Mouse (Mus musculus) gastrocnemius, postnatal 4 days (tissue): Measurements from ENCODE around the gene Ttc7b. TPM values are rescaled to one million over a fixed set of nuclear protein-coding genes. Genes with fewer than 3 reads are reported as not detected.

Experiments
- DNase-seq, 2 experiments: peaks; one replicate each; pipeline ENCODE4 v3.0.0; 2021 to 2022; ENCODE audit warnings: low spot score in 2 of 2, mixed read lengths in 2 of 2
- total RNA-seq, 2 experiments: library from RNA; stranded (reverse); gene quantifications; 2 replicates each; pipeline ENCODE4 v1.2.3; 2021

The Ttc7b gene
- total RNA-seq, 2 experiments from 2014 or later = 56.6 to 59.0 TPM

- DNase-seq = no peak
Observed at GRCm38 (mm10) chr12:100310471-100311392, 209.9 kb downstream of the Ttc7b start.

DNA sequence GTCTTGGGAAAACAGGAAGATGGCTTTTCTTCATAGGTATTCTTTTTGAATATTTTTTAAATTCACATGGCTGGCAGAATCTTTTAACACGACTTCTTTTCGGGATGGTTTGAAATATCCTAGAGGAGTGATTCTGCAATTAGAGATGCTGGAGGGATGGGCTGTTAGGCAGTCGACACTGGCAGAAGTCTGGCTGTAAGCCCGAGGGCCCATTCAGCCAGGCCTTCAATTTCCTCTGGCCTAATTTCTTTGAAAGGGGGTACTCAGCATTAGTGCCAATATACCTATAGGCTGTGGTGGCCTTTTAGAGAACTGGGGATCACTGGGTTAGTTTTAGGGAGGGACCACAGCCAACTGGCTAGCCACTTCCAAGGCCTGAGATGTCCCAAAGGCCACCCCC, 211.4 kb downstream of the Ttc7b start:
- no peak for DNase-seq

- peak in 1 of 2 experiments; percentile 53 for DNase-seq
Observed at GRCm38 (mm10) chr12:100307501-100308260, 212.9 kb downstream of the Ttc7b start.

GRCm38 (mm10) chr12:100306336-100306735, 214.3 kb downstream of the Ttc7b start:
- DNase-seq = no peak

DNA sequence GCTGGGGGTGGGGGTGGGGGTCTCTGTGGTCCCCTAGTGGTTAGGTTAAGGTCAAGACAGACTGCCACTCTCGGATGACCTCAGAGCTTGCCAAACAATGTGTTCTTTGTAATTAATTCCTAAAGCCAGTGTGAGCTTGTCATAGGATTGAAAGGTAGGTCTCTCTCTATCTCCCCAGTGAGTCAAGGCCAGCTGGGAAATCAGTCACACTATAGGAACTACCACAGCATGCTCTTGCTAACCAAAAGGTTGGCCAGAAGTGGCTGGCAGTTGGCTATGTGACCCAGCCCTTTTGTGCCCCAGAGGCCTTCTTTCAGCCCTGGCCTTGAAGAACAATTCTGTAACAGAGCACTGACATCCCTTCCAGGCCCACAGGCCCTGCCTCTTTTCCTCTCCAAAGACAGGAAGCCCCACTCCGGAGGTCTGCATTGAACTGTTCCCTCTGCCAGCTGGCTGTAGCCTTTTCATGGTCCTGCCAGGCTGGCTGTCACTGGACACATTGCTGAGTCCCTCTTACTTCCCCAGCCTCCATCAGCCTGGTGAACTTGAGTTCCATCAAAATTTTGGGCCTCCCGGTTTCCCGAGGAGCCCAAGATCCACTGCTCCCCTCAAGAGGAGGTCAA, 215.5 kb downstream of the Ttc7b start:
- DNase-seq = no peak

- no peak for DNase-seq
Observed at GRCm38 (mm10) chr12:100304280-100304679, 216.3 kb downstream of the Ttc7b start.

- no peak for DNase-seq
Observed at GRCm38 (mm10) chr12:100303141-100303540, 217.5 kb downstream of the Ttc7b start.

DNA sequence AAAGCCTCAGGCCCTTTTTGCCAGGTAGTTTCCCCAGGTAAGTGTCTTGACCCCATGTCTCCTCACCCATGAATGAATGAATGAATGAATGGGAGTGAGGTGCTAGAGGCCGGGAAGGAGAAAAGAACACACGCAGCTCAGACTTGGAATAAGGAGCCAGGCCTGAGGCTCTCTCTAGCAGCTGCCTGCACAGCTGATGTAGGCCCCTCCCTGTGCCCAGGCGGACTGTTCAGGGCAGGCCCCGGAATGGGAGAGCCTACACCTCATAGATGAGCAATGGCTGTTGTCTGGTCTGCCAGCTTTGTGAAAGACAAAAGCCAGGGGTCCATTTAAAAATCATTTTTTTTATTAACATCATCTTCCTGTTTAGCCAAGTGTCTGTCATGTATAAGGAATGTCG, 220.2 kb downstream of the Ttc7b start:
- no peak for DNase-seq

GRCm38 (mm10) chr12:100299322-100299726, 221.3 kb downstream of the Ttc7b start:
- DNase-seq = no peak

GRCm38 (mm10) chr12:100298788-100299187, 221.8 kb downstream of the Ttc7b start:
- no peak for DNase-seq

DNA sequence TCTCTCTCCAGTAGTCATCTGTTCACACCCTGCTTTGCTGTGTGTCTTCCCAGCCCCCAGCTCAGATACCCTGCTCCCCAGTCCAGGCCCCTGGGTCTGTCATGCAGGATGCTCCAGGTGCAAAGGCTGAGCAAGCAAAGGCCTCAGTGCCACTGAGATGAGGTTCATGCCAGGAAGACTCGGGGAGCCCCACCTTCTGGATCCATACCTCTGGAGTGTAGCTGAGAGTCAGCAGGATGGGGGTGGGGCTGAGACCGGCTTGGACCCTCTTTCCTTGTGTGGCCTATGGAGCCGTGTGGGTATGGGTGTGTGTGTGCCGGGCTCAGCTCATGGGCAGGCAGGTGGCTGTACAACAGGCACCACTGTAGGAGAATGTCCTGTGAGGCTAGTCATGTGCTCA, 222.7 kb downstream of the Ttc7b start:
- DNase-seq = no peak

DNA sequence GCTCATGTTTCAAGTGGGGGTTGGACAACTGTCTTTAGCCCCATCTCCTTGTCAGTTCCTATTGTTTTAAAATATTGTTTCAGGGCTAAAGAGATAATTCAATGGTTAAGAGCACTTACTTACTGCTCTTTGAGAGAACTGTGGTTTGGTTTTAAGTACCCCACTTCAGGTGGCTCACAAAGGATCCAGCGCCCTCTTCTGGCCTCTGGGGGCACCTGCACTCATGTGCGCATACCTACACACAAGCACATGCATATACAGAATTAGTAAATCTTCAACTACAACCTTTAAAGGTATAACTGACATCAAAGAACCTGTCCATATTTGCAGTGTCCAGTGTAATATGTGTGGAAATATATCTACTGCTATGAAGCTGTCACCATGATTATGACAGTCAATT, 226.2 kb downstream of the Ttc7b start:
- DNase-seq = no peak

DNA sequence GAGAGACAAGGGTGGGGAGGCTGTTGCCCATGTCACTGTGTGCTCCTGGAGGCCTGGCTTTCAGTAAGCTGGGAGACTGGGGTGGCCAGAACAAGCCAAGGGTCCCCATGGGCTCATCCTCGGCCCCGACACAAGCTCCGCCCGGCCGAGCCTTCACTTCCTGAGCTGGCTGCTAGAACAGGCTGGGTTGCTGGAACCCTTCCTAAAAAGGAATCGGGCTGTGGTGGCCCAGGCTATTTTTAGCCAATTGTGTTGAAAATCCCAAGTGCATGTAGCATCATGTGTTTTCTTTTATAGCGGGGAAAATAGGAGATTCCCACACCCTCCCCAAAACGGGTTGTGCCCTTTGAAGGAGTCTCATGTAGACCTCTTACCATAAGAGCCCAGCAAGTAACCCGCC, 226.7 kb downstream of the Ttc7b start:
- DNase-seq = no peak

DNA sequence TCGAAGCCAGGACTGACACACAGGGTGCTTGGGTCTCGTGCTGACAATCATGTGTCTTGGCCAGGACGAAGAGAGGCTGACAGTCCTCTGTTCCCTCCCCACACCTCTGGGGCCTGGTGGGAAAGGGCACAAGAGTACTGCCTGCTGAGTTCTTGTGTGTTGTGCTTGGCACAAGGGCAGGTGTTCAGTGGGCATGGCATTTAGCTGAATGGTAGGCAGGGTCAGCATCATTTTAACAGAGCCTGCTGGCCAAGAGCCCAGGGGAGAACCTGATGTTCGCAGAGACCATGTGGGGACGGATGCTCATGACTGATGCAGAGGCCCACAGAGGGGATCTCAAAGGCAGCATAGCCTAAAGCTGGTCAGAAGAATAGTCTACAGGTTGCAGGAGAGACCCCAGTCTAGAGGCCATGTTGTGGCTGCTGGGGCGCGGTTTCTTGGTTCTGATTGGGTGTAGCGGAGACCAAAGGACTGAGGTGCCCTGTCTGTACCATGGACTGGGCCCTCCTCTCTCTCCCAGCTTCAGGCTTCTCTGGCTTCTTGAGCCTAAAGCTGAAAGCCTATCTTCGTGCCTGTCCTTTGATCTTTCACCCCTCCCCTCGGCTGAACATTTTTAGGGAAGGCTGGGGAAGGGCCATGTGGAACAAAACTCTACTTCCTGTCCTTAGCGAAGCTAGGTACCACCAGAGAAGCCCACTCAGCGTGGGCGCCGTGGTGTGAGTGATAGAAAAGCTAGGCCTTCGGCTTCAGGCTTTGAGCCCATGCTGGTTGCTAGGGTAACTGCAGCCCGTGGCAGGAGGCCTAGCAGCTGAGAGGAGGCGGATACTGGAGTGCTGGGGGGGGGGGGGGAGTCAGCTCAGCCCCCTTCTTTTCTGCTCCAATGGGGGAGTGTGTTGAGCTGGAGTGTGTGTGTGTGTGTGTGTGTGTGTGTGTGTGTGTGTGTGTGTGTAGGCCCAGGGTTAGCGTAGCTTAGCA, 229.6 kb downstream of the Ttc7b start:
- peak in 1 of 2 experiments; percentile 59 for DNase-seq

DNA sequence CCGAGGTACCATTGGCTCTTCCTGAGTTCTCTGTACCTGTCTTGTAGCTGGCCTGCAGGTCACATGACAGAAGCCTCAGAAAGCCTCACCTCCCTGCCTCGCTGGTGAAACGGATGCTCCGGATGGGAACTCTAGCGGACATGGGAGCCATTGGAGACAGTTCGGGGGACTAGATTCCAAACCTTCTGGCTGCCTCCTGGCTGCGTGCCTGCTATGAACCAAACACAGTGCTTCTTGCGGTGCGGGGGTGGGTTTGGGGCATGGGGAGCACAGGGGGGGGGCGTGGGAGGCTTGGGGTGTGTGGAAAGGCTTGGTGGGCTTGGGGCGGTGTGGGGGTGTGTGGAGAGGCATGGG, 230.5 kb downstream of the Ttc7b start:
- no peak for DNase-seq

GRCm38 (mm10) chr12:100289267-100290177, 231.1 kb downstream of the Ttc7b start:
- DNase-seq = peak; percentile 83 to 86

- no peak for DNase-seq
Observed at GRCm38 (mm10) chr12:100288018-100288417, 232.6 kb downstream of the Ttc7b start.

GRCm38 (mm10) chr12:100287565-100287964, 233.1 kb downstream of the Ttc7b start:
- DNase-seq = no peak

DNA sequence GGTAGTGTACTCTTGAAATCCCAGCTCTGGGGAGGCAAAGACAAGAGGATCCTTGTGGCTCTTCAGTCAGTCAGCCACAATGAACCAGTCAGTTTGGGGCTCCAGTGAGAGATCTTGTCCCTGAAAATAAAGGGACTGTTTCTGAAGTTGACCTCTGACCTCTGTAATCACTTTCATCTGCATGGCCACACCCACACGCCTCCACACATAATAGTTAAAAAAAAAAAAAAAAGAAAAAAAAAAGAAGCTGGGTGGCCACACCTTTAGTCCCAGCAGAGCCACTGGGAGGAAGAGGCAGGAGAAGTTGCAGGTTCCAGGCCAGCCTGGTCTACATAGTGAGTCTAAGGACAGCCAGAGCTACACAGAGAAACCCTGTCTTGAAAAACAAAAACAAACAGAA, 237.3 kb downstream of the Ttc7b start:
- no peak for DNase-seq
